Mouse (Mus musculus) right cerebral cortex, postnatal 36 days (tissue): ENCODE measurements around the gene Prm2.
"Not testable (repeated sequence)": the region's sequence is repeated elsewhere in the genome, so short reads cannot be mapped to it uniquely, and the experiment has no call there.

Experiments
- DNase-seq, 2 experiments: peaks; one replicate each; pipeline ENCODE4 v3.0.0; 2022; ENCODE audit warnings: low spot score in 2 of 2, mixed read lengths in 1 of 2

Gene Prm2

DNA sequence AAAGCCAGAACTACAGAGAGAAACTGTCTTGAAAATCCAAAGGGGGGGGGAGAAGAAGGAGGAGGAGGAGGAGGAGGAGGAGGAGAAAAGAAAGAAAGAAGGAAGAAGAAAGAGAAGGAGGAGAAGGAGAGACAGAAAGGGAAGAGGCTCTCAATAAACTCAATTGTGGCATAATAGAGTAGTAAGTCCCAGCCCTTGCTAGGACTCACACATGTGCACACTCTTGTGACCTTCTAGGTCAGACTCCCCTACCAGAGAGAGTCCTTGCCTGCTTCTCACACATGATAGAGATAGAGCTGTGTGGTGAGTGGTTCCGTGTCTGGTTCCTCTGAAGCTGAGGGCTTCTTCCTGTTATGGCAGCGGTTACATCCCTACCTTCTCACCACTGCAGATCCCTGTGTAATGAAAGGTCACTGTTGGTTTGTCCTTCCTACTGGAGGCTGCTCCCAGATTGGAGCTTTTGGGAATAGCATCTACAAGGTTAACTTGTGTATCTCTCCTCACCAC is 17.0 kb upstream of the Prm2 start, which contains the start of gene Gm11172:
Gm11172 (plus strand) TSS at position 51 of the 507 bp plus-strand sequence.
- no peak for DNase-seq

GRCm38 (mm10) chr16:10810376-10810775 is 14.4 kb upstream of the Prm2 start:
- no peak for DNase-seq

- no peak for DNase-seq
Measured at GRCm38 (mm10) chr16:10805789-10806527, 10.0 kb upstream of the Prm2 start, which contains the start of gene Prm1. Gene Prm1 (minus strand): TSS chr16:10805839.

GRCm38 (mm10) chr16:10802420-10802819 is 6.5 kb upstream of the Prm2 start:
- not testable (repeated sequence) for DNase-seq

- no peak for DNase-seq
Measured at GRCm38 (mm10) chr16:10790702-10791101, 5.2 kb downstream of the Prm2 start, which contains the start of gene Prm3. Gene Prm3 (minus strand): TSS chr16:10790914.

- no peak for DNase-seq
Measured at GRCm38 (mm10) chr16:10788866-10789265, 7.1 kb downstream of the Prm2 start.

DNA sequence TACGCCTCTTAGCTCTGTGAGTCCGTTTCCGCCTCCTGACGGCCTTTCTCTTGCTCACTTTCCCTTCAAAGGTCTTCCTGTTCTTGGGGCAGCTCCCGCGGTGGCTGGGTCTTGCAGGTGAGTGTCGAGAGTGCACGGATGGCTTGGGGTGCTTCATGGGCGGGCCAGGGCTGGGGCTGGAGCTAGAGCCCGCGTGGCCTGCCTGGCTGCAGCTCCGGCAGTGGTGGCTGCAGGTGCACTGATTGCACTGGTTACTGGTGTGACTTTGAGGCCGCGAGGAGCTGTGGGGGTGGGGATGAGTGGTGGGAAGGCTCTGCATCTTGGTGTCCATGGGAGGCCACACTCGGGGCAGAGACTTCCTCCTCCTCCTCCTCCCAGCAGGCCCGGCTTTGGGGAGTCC is 7.7 kb downstream of the Prm2 start, which contains the start of gene Tnp2:
Tnp2 (minus strand) TSS at position 390 of the 400 bp plus-strand sequence.
- no peak for DNase-seq

DNA sequence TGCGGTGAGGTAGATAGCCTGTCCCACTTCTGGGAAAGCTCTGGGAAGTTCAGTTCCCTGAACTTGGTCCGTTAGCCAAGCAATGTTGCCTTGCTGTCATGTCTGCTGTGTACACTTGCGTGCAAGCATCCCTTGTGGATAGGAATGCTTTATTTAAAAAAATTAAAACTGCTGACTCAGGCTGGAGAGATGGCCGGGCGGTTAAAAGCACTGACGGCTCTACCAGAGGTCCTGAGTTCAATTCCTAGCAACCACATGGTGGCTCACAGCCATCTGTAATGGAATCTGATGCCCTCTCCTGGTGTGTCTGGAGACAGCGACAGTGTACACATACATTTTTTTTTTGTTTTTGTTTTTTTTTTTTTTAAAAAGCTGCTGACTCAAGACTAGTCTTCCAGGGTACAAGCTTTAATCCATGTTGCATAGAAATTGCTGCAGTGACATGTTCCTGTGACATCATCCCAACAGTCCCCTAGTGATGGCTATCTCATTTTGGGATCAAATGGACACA is 8.3 kb downstream of the Prm2 start:
- DNase-seq, result no peak

- DNase-seq, result no peak
Measured at GRCm38 (mm10) chr16:10786782-10787547, 9.0 kb downstream of the Prm2 start.

DNA sequence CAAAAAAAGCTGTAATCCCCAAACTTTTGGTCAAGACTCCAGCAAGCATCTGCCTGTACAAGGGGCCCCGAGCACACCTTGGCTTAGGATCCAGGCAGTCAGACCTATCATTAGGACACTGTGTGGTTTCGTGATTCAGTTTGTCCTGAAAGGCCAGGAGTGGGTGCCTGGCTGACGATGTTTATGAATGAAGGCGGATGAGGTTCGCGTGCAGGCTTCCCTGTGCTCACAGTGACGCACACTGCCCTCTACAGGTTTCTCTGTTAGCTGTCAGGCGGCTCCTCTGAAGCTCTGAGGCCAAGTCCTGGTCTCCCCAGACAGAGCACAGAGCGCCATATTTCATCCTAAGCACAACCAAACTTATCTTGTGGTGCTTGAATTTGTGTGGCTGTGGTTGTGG is 9.6 kb downstream of the Prm2 start:
- peak; percentile 77 to 79 for DNase-seq

DNA sequence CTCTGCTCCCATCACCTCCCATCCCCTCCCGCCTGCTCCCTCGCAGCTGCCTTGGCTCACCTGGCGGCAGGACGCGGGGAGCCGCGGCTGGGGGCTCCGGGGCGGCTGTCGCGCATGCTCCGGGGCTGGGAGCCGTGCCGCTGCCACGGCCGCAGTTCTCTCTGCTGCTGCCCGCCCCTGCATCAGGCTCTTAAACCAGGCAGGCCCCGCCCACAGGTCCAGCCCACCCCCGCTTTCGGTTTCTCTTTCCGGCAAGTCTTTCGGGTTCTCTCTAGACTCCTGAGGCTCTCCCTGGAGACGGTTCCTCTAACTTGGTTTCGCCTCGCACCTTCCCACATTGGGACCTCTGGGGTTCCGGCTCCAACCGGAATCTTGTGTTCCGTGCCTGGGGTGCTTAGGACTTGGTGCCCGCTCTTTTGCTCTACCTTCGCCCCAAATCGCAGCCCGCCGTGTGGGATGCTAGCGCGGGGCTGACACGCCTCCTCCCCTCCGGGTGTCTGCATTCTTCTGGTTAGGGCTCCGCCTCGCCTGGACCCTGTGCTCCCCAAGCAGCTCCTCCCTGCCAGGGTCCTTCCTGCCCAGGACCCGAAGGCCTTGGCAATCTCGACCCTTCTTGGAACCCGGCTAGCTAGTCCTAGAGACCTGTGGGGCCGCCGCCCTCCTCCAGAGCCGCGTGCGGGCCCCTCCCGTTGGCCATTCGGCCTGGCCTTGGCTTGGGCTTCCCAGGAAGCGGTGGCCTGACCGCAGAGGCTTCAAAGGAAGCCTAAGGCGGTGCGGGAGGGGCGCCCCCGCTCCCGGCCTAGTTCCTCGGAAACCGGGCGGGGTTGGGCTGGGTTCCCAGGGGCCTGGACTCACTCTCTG is 10.3 kb downstream of the Prm2 start, which contains the start of gene Socs1:
Socs1 (minus strand) TSS at position 166 of the 861 bp plus-strand sequence.
- peak; percentile 68 to 72 for DNase-seq

GRCm38 (mm10) chr16:10784793-10785370 is 11.1 kb downstream of the Prm2 start:
- DNase-seq, result peak; percentile 50 to 78

DNA sequence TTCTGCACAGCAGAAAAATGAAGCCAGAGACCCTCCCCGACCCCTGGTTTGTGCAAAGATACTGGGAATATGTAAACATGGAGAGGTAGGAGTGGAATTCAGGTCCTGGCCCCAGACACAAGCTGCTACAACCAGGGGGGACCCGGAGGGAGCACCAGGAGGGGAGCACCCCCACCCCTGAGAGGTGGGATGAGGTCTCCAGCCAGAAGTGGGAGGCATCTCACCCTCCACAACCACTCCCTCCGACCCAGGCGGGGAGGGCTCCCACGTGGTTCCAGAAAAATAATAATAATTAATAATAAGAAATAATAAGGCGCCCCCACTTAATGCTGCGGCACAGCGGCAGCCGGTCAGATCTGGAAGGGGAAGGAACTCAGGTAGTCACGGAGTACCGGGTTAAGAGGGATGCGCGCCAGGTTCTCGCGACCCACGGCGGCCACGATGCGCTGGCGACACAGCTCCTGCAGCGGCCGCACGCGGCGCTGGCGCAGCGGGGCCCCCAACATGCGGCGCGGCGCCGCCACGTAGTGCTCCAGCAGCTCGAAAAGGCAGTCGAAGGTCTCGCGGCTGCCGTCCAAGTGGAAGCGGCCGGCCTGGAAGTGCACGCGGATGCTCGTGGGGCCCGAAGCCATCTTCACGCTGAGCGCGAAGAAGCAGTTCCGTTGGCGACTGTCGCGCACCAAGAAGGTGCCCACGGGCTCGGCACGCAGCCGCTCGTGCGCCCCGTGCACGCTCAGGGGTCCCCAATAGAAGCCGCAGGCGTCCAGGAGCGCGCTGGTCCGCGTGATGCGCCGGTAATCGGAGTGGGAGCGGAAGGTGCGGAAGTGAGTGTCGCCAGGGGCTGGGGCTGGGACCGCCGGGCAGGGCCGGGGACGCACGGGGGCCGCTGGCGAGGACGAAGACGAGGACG is 11.8 kb downstream of the Prm2 start:
- DNase-seq, result no peak

GRCm38 (mm10) chr16:10783451-10783850 is 12.5 kb downstream of the Prm2 start:
- DNase-seq, result no peak

DNA sequence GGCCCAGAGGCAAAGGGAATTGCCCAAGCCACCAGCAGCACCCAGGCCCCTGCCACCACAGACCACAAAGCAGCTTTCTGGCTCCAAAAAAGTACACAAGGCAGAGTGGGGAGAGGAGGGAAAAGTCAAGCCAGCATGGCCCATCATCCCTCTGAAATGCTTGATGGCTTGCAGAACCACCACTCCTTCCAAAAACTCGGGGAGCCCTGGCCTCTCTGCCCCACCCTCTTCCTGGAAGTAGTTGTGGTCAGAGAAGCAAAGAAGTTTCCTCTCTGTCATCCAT is 12.8 kb downstream of the Prm2 start:
- DNase-seq, result no peak

- no peak for DNase-seq
Measured at GRCm38 (mm10) chr16:10782377-10783151, 13.4 kb downstream of the Prm2 start.

GRCm38 (mm10) chr16:10781862-10782371 is 14.0 kb downstream of the Prm2 start:
- DNase-seq, result no peak

DNA sequence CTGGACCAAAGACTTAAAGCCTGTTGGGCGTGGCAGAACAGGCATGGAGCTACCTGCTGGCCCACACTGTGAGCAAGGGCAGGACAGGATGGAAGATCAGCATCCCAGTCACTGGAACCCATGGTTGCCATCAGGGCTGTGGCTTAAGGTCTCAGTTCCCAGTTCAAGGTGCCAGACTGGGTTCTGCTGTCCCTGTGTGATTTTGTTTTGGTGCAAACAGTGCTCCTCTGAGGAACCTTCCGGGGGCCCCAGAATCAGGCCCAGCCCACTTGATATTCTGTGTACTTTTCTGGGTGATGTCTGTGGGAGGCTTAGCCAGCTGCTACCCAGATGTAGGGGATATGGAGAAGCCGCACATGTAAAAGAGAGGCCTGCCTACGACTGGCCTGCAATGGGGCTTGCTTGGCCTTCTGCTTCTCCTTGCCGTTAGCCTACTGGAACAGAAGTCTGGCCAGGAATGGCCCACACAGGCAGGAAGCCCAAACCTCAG is 15.3 kb downstream of the Prm2 start:
- no peak for DNase-seq
